Mouse (Mus musculus): ENCODE data around the gene Sptbn4.
A peak's percentile ranks its signal among the peaks of the same experiment; 100 is the strongest.

Gene Sptbn4

DNA sequence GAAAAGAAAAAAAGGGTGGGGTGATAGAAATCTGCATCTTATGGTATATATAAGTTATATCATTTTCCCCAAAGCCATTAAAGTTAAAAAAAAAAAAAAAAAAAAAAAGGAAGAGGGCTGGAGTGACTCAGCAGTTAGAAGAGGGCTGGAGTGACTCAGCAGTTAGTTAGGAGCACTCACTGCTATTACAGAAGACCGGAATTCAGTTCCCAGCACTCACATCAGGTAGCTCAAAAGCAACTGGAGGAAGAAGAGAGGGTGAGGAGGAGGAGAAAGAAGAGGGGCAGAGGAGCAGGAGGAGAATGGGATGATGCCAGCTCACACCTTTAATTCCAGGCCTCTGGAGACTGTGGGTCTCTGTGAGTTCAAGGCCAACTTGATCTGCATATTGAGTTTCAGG, 64.3 kb downstream of the Sptbn4 start:
- DNase-seq (ENCODE audit: low read depth): no peak

DNA sequence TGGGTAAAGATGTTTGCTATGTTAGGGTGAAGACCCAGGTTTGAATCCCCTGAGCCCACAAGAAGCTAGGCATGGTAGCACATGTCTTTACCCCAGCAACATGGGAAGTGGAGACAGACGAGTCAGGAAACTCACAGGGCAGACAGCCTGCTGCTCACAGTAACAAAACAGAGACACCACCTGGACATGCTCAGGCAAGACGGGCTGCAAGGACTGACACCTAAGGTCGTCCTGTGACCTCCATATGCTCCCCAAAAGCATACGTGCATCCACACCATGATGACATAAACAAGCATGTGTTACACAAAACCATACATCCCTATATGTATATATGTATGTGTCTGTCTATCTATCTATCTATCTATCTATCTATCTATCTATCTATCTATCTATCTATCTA, 65.9 kb downstream of the Sptbn4 start:
- DNase-seq (ENCODE audit: low read depth): no peak

DNA sequence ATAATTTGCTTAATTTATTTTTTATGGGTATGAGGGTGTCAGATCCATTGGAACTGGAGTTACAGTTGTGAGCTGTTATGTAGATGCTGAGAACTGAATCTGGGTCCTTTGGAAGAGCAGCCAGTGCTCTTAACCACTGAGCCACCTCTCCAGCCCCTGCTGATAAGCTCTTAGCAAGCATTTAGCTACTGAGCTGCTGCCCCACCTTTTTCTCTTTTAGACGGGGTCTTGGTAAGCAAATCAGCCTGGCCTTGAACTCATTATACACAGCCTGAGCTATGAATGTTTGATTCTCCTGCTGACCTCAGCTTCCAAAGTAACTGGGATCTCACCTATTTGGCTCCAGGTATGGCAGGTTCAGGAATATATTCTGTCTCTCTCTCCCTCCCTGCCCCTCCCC, 66.5 kb downstream of the Sptbn4 start:
- no peak for DNase-seq (ENCODE audit: low read depth)

DNA sequence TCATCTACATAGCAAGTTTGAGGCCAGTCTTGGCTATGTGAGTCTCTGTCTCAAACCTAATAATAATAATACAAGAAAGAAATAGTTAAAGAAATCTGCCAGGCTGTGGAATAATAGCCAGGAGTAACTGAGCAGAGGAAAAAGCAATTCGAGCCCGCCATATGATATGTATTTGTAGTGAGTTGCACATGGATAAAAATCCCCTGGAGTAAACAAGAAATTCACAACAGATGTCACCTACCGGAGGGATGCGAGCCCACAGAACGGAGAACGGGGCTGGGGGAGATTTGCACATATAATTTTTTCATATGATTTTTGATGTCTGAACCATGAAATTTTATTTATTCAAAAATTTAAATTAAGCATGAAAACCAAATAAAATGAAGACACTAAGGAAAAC, 67.7 kb downstream of the Sptbn4 start:
- DNase-seq (ENCODE audit: low read depth): no peak

DNA sequence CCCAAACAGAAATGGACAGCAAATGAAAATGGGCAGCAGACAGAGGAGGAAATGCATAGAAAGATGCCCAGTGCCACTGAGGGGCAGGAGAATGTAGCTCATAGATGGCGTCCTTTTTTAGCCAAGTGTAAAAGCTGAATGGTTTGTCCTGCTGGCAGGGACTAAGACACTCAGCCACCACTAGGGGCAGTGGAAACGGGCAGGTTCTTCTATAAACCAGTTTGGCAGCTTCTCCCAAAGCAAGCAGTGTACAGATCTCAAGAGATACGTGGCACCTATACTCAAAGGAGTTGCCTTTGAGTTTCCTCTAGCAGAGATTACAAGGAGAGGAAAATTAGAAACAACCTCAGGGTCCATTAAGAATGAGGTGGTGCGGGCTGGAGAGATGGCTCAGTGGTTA, 69.1 kb downstream of the Sptbn4 start:
- DNase-seq (ENCODE audit: low read depth): no peak

DNA sequence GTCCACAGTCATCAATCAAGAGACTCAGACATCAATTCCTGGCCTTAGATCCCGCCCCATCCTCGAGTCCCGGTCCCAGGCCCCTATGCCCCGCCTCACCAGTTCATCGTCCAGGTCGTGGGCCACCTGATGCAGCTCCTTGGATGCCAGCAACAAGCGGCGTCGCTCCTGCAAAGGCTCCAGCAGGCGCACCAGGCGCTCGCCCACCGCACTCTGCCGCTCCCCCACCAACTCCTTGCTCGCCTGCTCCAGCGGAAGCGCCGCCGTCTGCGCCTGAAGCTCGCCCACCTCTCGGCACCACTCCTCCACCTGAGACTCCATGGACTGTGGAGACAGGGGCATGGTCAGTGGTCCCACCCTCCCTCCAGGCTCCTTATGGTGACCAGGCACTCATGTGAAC, 72.2 kb downstream of the Sptbn4 start:
- no peak for DNase-seq (ENCODE audit: low read depth)

DNA sequence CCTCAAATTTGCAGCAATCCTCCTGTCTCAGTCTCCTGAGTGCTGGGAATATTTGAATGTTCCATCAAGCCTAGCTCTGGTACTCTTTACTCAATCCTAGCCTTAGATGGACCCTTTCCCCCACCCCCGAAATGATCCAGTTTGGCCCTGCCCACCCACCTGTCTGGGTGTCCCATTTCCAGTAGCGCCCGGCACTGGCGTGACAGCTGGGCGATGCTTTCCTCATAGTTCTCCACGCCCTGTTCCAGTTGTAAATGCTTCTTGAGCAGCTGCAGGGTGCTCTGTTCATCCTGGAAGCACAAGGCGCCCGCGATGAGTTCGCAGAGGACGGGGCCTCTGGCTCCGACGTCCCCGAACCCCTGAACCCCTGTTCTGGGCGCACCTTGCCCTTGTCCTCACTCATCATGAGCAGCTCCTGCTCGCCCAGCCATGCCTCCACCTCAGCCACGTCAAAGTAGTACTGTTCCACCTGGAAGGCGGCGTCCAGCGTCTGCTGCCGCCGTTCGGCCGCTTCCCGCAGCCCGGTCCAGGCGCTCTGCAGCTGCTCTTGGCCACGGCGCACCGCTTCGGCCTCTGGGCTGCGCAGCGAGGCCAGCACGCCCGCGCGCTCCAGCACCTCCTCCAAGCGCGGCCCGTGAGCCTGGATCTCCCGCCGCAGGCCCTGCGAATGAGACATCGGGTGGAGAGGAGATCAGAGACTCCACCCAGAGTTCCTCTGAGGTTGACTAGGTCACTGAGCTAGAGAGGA, 75.6 kb downstream of the Sptbn4 start:
- DNase-seq (ENCODE audit: low read depth): no peak

DNA sequence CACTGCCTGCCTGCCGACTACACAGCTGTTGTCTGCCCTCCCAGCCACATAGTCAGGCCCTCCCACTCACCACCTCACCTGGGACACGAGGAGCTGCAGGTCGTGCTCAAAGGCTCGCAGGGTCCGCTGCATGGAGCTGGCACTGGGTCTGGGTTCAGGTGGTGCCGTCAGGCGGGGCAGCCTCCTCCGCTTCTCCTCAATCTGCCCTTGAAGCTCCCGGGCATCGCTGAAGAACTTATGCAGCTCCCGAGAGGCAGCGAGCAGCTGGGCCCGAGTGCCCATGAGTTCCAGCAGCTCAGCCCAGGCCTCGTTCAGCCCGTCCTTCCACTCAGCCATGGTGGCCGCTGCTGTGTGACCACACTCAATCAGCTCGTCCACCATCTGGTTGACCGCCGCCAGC, 78.4 kb downstream of the Sptbn4 start:
- DNase-seq (ENCODE audit: low read depth): no peak

DNA sequence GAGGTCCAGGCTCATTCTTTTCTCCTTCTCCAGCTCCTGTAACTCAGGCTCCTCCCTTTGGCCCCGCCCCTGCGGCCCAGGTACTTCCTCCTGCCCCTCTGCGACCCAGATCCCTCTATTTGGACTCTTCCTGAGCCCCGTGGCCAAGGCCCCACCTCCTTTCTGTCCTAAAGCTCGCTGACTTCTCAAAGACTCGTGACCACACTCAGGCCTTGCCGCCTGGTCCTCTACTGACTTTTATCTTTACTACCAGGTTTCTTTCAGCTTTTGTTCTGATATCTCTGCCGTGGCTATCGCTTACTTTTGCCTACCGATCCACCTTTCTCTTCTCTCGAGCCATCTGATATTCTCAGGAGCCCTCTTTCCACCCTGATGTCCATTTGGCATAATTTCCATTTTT, 79.5 kb downstream of the Sptbn4 start:
- no peak for DNase-seq (ENCODE audit: low read depth)

DNA sequence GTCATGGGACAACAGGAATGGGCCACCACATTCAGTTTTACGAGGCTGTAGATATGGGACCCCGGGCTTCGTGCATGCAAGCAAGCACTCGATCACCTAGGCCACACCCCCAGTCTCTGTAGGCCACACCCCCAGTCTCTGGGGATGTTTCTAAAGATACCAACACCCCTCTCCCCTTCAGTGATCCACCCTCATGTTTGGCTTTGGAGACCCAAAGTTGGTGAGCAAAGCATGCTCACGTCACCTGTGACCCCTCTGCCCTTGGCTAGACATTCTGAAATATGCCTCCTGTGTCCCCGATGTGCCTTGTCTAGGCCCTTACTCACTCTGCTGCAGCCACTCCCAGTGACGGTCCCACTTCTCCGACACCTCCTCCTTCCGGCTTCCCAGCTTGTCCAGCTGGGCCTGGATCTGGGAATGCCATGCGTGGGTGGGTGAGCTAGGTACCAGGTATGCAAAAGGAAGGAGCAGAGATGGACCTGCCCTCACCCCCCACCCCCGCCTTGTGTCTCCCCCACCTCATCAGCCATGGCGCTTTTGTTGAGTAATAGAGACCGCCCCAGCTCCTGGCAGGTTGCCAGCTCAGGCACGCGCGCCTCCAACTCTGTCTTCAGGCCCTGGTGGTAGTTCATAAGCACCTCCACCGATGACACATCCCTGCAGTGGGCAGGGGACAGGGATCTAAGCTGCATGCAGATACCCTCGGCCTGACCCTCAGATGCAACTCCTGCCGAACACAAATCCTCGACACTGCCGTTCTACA, 81.2 kb downstream of the Sptbn4 start:
- DNase-seq (ENCODE audit: low read depth): no peak

DNA sequence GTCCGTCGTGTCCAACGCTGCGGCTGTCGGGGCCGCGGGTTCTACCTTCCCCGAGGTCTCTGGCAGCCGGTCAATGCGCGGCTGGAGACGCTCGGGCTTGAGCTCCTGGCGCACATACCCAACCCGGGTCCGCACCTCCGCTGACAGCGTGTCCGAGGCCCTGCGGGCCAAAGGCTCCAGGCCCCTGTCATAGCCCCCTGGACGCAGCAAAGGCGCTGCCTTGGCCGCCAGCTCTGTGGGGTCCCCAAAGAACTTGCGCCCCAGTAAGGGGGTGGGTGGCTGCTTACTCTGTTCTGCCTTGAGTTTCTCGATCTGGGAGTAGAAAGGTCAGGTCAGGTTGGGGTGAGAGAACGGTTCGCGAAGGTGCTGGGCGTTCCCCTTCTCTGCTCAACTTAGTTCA, 83.1 kb downstream of the Sptbn4 start:
- DNase-seq (ENCODE audit: low read depth): no peak

DNA sequence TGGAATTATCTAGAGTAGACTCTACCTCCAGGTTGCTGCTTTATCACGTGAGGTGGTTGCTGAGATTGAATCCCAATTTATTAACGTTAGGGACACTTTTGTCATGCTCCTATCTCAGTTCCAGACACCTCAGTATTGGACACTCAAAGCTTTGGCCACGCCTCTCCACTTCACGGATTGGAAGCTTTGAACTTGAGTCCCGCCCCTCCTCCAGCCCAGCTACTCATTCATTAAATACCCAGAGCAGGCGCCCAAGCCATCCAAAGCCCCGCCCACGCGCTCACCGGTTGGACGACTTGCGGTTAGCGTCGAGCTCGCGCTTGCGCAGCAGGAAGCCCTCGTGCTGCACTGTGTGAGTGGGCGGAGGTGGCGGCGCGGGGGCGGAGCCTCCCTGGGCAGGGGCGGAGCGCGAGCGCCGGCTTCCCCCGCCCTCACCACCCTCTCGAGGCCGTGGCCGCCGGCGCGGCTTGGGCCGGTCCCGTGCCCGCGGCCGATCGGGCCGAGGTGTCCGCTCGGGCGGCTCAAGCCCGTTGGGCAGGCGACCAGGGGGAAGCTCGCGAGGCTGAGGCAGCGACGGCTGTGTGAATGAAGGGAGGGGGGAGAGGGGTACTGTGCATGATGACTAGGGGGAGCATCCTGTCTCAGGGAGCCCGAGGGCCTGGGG, 86.1 kb downstream of the Sptbn4 start:
- DNase-seq (ENCODE audit: low read depth): peak; percentile 98

DNA sequence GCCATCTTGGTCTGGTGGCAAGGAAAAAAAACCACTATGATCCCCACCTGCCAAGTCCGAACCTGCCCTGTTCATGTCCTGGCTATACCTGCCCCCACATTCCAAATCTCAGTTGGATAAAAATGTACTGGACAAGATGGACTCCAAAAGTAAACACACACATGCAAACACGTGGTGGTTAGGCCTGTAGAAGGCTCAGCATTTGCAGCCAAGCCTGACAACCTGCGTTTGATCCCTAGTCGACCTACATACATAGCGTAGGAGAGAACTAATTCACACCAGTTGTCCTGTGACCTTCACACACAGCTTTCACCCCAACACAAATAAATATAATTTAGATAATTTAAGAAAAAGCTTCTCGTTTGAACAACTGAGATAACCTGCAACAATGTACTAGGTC, 86.7 kb downstream of the Sptbn4 start:
- DNase-seq (ENCODE audit: low read depth): no peak

DNA sequence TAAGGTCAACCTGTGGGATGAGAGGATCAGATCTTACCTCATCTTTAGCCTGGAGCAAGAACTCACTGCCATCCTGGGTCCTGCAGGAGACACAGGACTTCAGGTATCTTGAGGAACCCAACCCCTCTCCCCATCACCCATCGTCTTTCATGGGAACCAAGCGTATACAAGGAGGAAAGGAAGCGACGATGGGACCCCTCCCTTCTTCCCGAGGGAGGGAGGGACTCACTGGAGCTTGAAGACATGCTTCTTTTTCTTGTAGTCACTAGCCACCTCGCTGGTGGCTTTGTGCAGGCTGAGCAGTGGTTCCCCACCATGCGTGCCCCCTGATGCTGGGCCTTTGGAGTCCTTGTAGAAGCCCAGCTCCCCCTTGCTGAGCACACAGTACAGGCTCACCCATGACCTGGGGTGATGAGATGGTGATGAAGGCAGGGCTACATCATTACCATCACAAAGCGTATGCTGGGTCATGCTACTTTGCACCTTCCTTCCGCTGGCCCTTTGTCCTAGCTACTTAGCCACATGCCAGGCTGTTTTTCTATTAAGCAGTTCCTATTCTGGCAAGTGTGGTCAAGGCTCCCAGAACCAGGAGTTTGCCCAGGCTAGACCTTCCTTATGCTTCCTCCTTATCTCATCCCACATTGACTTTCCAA, 87.7 kb downstream of the Sptbn4 start:
- DNase-seq (ENCODE audit: low read depth): no peak

DNA sequence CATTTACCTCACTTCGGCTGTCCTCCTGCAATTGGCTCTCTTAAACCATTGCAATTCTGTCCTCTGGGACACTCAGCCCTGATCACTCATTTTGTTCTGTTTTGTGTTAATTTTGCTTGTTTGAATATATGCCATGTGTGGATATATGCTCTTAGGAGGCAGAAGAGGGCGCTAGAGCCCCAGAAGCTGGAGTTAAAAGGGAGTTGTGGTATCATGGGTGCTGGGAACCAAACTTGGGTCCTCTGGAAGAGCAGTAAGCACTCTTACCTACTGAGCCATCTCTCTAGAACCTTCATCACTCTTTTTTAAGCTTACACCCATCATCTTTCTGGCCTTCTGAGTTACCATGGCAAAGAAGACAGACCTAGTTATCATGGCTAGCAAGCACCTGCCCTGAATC, 88.3 kb downstream of the Sptbn4 start:
- no peak for DNase-seq (ENCODE audit: low read depth)

DNA sequence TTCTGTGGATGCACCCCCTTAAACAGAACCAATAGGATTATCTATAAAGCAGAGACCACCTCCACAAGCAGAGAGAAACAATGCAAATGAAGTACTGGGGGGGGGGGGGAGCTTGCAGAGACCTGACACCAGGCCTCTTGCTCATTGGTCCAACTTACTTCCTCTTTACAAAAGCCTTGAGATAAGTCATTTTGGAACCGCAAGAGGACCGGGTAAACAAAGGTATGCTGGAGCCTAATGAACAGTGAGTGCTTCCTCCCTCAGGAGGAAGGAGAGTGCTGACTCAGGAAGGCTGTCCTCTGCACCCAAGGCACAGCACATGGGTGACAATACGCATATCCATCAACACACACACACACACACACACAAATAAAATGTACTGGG, 89.9 kb downstream of the Sptbn4 start:
- DNase-seq (ENCODE audit: low read depth): no peak

DNA sequence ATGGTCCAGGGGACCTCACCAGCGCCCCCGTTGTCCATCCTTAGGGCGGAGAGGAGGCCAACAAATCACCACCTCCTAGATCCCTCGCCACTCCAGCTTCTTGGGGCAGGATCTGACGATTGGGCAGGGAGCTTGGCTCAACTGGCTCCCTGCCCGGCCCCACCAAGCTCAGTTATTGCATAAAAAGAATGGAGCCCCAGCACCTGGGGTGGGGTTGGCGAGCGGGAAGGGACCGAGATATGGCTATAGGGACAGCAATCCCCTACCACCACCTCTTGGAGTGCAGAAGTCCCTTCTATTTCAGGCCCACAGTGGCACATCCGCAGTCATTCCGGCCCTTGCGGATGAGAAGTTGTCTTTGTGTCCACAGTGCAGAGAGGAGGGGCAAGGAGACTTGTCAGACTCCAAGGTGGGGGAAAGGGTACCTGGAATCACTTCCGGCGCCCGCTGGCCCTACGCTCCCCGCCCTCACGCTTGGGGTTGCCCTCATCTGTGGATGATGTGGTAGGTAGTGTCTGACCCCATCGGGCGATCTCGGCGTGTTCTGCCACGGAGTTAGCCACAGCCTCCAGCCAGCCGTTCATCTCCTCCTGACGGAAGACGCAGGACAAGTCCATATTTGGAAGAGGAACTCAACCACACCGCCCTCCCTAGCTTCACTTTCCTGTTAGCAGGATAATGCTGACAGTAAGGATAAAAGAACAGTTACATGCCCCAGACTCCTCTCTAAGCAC, 90.5 kb downstream of the Sptbn4 start, which contains the start of gene Gm20479:
Gene Gm20479, minus strand, starts transcription at position 559 of the 734 bp plus-strand sequence.
- no peak for DNase-seq (ENCODE audit: low read depth)

DNA sequence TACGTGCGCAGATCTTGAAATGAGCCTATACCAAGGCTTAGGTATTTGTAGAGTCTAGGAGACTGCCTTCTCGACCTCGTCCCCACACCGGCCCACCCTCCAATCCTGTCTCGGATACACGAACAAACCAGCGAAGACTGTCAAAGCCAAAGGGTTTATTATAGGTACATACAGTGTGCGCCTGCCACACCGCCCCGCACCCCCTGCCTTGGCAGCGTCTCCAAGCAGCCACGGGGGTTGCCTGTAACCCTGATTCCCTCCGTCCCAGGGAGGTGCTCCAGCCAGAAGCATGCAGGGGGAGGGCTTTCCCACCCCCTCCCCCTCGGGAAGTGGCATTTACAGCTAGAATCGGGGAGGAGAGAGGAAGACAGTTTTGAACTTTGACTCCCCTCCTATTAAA, 91.2 kb downstream of the Sptbn4 start:
- DNase-seq (ENCODE audit: low read depth): no peak

DNA sequence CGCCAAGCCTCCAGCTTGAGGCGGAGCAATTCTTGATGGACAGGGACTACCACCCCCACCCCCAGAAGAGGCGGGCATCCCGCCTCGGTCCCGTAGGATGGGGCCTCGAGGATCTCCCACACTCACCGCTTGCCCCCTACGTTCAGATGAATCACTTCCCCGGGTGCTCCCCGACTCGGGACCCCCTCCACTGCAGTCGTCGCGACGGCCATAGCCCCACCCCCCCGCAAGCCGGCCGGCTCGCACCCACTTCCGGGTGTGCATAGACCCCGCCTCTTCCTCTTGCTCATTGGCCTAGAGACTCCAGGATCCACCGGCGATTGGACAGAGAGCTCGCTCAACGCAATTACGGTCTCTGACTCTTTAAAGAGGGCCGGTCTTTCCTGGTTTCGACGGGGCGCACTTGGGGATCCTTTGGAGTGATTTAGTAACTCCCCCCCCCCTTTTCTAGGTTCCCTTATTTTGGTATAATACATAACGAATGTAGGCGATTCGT, 91.7 kb downstream of the Sptbn4 start, which contains the start of gene Shkbp1:
Gene Shkbp1, minus strand, starts transcription at position 275 of the 496 bp plus-strand sequence.
- DNase-seq (ENCODE audit: low read depth): peak; percentile 65

DNA sequence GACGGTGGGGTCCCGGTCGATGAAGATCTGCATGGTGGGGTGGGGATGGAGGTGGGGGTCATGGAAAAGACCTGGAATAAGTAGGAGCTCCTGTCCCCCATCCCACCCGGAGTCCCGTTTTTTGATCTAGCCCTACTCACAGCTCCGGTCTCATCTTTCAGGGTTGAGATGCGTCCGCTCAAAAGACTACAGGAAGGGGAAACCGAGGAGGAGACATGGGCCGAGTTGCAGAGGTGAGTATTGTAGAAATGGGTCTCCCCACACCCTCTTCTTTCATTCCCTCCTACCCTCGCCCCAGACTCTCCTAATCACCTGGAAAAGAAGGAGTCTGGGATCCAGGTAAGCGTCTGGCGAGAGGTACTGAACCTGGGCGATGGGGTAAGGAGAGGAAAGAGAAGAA, 92.2 kb downstream of the Sptbn4 start:
- DNase-seq (ENCODE audit: low read depth): no peak

DNA sequence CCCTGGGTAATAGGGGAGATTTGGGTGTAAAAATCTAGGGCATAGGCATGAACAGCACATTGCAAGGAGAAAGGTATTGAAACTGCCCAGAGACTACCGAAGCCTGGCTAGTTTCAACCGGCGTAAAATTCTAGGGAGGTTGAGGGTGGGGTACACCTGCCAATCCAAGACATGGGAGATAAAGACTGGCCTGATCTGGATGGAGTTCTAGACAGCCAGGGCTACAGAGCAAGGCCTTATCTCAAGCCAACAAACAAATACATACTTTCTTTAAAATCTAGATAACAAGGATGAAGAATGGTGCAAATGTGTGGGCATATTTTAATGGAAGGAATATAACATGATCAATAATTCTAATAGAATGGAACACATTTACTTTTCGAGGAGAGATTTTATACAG, 92.7 kb downstream of the Sptbn4 start:
- no peak for DNase-seq (ENCODE audit: low read depth)

DNA sequence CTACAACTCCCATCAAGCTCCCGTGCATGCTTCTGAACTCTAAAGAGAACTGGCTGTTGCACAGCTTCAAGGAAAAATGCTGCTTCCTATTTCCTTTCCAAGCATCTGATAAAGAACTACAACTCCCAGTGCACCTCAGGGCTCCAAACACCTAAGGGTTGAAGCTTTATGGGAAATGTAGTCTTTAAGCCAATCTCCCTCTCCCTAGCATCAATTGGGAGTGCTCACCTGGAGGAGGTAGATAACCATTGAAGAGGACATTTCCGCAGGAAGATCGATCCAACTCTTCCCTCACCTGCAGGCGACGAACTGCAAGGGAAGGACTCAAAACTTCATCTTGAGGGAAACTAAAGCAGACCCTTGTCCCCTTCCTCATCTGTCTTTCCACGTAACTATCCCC, 93.3 kb downstream of the Sptbn4 start:
- DNase-seq (ENCODE audit: low read depth): no peak

Data from fibroblast of lung, adult 2 months (primary cell).